Mouse (Mus musculus) granulocyte monocyte progenitor cell, adult 5-6 weeks (primary cell): ENCODE measurements around the gene Plekhs1. TPM values are rescaled to one million over a fixed set of nuclear protein-coding genes. Genes with fewer than 3 reads are reported as not detected.
A peak's percentile ranks its signal among the peaks of the same experiment; 100 is the strongest.
"Not testable (repeated sequence)": the region's sequence is repeated elsewhere in the genome, so short reads cannot be mapped to it uniquely, and the experiment has no call there.

Experiments used
- ATAC-seq: replicated peaks from 2 replicates; pipeline ENCODE4 v1.8.0; 2016; ENCODE audit warnings: mild to moderate bottlenecking, moderate TSS enrichment, inconsistent platforms; ENCODE audit not compliant: poor library complexity, severe bottlenecking
- total RNA-seq, 2 experiments: library from RNA; stranded (forward) in 1 of 2; stranded (reverse) in 1 of 2; fragments of 200-712, 200-1000 nt in 1 of 2; fragments of >200 nt in 1 of 2; fragmentation: Nextera tagmentation in 1 of 2; gene quantifications; 2 replicates each; pipeline ENCODE4 v1.2.3; 2014 to 2017

The Plekhs1 gene
- total RNA-seq, 2 experiments from 2014 or later = not detected

DNA sequence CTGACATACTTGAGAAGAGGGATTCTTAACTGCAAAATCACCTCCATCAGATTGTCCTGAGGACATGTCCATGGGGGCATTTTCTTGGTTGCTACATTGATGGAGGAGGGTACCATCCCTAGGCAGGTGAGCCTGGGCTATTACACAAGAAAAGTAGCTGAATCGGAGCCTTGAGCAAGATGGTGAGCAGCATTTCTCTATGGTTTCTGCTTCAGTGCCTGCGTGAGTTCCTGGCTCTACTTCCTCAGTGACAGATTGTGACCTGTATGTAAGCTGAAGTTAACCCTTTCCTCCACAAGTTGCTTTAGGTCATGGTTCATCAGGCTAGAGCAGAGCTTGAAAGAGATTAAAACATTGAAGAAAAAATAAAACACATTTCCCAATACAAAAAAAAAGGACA, 6.1 kb upstream of the Plekhs1 start:
- peak; percentile 27; the same call in 1 of the 2 replicates for ATAC-seq

DNA sequence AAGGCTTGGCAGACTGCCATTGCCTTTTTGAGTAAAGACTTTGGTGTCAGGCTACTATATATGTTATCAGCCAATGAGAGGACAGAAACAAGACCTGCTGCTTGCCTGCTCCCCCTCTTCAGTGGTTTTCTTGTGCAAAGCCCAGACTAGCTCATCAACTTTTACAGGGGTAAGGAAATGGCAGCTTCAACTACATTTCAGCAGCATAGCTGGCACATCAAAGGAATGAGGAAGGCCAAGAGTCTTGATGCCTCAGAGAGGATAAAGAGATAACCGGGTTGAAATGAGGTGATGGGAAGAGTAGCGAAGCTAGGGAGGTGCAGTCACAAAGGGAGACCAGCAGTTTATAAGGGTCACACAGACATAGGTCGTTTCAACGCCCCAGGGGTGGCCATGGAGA, 3.9 kb upstream of the Plekhs1 start:
- no peak for ATAC-seq

DNA sequence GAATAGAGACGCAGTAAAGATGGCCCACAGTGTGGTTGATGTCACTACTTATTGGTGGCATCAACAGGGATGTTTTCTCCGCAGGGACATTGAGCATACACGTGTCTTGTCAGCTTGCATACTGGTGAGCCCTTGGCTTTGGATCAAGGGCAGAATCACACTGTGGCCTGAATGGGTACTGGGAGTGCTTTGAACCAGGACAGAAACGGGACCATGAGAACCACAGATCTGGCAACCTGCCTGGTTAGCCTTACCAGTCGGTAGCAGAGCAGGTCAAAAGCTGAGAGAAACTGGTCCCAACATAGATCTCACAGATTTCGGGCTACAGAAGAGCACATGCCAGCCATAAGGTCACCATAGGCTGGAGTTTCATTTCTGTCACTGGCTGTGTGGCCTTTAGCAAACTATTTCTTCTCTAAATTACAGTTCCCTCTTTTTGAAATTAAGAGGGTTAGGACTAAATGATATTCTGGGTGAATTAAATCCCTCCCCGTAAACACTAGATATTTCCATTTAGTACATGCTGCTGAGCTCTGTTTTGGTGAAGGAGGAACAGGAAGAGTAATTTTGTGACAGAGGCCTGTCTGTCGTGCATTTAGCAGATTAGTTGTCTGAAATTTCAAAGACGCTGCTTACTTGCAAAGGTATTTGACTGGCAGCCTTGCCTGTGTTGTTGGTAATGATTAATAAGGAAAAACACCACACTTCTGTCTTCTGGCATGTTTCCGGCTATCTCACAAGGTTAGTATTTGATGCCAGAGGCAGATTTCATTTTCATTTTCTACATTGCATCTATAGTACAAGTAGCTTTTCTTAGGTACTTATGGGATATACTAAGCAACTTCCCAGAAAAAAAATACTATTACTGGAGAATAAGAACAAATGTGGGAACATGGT, 2.0 kb upstream of the Plekhs1 start:
- ATAC-seq = no peak

DNA sequence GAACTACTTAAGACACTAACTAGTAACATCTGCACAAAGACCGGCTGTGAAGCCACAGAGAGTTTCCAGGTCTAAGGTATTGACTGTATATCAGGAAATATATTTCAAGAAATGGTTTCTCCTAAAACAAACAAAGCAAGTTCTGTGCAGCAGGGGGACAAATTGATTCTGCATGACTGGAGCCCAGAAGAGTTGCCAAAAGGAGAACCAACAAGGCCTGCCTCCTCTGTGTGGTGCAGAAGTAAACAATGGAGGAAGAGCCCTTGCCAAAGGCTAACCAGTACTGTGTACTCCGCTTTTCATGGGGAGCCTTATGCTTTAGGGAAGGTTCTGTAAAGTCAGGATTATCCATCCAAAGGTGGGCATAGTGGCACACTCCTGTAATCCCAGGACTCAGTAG, 1.2 kb upstream of the Plekhs1 start:
- no peak for ATAC-seq

DNA sequence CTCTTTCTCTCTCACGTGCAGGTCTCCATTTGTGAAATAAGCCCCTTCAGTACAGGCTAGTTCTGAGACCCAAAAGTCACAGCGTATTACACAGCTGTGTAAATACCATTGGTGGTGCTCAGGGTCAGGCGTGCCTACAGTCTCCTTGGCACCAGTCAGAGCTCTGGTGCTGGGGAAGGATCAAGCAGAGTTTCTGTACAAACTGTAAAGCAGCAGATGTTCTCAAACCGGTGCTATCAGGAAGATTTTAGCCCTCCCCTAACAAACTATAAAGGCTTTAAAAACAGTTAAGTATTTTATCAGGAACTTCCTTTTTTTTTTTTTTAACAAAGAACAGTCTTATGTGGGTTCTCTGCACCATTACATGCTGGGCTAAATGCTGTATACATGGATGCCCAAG, 1.3 kb downstream of the Plekhs1 start:
- ATAC-seq = no peak

DNA sequence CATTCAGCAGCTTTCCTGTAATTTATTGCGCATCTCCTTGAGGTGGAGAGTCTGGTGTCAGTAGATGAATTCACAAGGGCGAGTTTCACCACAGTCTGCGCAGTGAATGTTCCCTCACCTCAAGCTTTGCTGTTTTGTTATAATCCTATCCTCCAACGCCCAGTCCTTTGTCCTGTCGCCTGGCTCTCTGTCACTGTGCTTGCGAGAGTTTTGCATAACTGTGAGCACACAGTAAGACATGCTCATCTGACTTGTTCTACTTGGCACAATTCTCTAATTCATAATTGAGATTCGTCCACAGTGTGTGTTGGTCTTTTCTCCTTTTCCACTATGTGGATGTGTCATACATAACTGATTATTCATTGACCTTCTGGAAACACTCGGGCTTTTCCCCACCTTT, 5.0 kb downstream of the Plekhs1 start:
- ATAC-seq = no peak

DNA sequence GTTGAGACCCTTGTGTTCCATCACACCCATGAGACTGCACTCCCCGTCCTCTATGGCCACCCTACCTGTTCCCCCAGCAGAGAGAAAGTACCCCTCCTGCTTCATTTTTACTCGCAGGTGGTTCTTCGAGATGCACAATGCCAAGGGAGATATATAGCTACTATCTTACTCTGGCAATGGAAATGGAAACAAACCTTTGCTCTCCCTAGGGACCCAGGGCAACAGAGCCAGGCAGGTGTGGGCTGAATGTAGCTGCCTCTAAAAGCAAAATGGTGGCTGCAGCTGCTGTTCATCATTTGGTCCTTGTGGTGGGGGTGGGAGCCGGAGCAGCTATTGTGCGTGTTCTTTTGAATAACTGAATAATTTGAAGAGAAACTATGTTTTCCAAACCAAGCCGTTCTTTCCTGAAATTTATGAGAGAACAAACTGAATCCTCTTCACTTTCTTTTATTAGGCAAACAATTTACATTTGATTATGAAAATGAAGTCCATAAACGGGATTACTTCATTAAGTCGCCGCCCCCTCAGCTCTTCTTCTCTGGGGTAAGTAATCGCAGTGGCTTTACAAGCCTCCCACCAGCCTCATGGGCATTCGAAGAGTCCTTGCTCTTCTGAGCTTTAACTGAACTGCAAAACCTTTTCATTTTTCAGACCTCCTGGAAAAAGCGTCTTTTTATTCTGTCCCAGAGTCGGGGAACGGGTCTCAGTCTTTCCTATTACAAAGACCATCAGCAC, 9.0 kb downstream of the Plekhs1 start:
- ATAC-seq = no peak

DNA sequence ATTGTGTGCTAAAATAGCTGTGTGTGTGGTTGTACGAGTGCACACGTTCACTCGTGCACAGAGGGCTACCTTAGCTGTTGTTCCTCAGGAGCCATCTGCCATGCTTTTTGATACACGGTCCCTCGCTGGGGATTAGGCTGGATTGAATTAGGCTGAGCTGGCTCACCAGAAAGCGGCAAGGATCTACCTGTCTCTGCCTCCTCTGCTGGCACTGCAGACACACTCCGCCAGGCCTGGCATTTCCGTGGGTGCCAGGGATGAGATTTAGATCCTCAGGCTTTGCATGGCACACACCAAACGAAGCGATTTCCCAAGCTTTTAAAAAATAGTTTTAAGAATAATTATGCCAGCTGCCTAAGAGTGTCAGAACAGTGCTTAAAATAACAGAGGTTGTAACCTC, 10.5 kb downstream of the Plekhs1 start:
- no peak for ATAC-seq

DNA sequence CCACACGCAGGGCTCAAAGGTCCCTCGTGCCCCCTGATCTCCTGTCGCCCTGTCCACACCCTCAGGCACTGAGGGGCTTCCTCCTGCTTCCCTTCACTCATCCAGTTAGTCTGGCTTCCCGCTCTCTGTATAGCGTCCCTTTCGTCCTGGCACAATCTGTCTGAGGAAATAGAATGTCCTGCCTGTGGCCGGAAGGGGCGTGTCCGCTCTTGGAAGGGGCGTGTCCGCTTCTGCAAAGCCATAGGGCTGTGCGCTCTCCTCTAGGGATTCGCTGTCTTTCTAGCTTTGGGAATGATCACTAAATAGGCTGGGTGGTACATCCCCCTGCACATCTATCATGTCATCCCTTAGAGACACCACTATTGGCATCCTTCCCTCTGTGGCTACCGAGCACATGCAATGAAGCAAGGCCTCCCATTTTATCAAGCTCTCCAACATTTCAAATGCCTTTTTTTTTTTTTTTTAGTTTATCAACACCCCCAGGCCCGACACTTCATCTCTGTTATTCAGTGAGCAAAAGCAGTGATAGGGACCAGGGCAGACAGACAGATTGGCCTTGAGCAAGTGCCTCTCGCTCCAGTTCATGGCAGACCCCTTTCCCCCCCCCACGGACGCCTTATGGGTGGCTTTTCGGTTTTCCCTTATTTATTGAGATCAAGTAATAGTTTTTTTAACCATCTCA, 13.6 kb downstream of the Plekhs1 start:
- ATAC-seq = peak; percentile 94

DNA sequence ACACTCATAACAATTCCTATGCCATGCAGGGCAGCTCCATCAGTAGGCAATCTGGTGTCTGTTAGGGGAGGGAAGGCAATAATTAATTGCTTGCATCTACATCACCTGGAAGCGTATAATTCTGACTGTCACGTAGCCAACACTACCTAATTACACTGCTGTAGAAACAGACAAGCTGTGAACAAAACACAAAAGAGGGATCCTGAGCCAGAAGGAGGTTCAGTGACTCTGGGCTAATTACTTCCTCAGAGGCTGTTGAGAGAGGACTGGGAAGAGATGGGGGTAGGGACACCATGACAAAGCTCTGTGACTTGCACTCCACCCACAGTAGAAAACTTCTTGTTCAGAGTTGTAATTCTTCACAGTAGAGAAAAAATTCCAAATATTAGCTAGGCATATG, 15.1 kb downstream of the Plekhs1 start:
- ATAC-seq = no peak

DNA sequence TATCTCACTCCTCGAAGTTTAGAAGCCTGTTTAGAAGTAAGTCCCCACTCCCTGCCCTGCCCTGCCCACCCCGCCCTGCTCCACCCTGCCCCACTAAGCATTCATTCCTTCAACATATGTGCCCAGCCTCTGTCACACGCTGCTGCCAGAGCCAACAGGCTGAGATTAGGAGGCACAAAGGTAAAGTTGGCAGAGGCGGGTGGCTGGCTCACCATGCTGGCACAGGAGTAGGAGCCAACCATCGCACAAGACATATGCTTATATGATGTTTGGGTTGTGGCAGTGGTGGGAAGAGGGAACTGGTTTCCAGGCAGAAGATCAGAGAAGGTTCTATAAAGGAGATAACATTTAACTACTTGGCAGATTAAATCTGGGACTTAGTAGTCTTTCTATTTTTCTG, 15.8 kb downstream of the Plekhs1 start:
- ATAC-seq = no peak

DNA sequence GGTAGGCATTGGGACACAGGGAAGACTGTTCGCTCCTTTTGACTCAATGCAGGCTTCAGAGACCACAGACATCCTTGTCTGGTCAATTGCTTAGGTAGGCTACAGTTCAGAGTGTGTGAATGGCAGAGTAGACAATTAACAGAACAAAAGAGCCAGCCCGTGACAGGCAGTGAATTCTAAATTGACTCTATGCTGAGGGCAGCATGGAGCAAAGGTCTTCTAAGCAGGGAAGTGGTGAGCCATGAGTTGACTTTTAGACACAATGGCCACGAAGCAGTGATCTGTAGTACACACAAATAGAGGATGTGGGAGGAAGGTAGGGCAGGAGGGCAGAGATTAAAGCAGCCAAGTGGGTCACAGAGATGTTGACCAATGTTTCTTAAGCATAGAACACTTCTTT, 16.4 kb downstream of the Plekhs1 start:
- ATAC-seq = no peak

DNA sequence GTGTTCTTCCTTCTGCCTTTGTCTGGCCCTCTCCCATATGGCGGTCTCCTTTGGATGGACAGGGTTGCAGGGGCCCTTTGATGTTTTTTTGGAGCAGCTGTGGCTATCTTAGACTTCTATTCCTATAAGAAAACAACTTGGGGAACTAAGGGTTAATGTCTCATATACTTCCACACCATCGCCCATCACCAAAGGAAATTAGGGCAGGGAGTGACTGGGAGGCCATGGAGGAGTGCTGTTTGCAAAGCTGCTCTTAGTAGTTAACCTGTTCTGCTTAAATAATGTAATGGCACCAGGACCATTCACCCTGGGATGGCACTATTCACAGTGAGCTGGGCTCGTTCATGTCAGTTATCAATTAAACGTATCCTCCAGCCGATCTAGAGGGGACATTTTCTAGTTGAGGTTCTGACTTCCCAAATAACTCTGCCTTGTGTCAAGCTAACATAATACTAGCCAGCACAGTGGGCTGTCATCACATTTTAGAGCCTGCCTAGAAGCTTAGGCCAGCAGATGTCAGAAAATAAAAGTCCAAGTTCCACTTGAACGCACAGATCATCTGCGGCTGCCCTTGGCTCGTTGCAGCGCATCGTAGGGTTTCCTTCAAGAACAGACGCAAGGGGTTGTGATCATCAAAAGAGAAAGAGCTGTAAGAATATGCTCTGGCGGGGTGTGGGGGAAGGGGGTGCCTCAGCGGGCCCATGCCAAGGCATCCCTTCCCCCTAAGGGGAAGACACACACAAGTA, 23.4 kb downstream of the Plekhs1 start:
- no peak for ATAC-seq

DNA sequence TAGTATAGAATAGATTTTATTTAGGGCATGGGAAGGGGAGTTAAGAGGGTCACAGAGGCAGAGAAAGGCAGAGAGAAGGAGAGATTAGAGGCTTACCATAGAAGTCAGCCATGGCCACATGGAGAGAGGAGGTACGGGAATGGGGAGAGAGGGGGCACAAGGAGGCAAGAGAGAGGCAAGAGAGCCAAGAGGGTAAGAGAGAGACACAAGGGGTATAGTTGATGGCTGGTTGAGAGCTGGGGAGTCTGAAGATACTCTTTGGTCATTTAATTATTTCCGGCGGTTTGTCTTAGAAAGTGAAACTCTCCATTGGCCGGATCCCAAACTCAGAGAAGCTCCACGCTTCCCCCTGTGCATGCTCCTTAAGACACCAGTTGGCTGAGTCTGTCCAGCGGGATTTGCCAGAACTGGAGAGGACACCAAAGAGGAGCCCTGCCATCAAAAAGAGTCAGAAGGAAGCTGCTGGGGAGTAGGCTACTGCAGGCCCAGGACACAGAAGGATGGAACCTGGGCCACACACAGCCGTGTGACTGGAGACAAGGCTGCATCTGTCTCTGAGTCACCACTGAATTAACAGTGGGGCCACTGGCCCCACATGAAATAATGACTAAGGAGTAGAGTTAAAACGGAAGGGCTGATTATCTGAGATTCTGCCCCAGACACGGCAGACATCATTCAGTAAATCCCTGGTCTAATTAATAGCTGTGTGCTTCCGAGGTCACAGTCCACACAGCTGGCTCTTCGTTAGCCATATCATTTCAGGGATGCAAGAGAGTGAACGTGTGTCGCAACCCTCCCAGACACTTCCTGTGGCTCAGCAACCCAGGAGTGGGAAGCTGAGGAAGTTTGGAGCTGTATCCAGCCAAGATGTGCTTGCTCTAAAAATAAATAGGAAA, 24.2 kb downstream of the Plekhs1 start:
- peak; percentile 83 for ATAC-seq

DNA sequence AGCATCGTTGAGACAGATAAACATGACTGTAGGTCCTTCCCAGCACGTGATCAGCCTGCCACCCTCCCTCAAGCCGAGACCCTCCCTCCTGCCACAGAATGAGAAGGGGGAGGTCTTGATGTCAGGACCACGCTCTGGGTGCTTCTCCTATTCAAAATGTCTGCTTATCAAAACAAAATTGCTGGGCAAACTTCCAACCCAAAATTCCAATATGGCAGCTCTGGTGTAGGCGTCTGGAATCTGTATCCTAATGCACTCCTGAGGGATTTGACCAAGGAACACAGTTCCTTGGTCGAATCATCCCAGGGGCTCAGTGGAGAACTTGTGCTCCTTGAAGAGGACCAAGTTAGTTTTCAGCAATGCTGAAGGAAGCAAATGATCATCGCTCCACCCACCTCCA, 25.5 kb downstream of the Plekhs1 start:
- ATAC-seq = no peak

DNA sequence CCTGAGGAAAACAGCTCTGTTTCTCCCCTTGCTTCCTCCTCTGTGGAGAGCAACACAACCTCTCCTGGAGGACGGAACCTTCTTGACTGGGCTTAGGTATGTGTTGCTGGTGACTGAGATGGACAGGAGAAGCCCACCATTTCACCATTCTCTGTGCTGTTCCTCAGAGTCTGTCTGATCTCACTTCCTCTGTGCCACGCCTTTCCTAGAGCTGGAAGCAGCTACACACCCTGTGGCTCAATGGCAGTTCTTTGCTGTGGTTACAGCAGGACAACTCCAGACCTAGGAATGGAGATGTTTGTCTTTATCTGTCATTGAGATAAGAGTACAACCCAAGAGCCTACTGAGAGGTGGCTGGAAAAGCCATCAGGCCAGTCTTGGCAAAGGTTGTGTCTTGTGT, 25.9 kb downstream of the Plekhs1 start:
- peak; percentile 69 for ATAC-seq

DNA sequence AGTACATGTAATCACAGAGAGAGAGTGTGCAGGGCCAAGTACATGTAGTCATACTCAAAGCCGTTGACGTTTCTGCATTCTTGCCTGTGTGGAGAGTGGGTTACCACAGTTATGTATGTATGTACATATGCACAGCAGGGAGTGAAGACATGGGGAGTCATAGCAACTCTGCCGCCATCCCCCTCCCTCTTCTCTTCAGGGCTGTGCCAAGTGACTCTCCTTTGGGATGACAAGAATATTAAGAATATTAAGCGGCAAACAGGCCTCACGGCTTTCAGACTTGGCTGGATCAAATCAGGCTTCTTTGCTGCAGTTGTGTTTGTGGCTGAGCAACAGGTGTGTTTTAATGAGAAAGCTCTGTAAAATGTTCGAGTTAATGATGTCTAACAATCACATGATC, 28.2 kb downstream of the Plekhs1 start:
- no peak for ATAC-seq

DNA sequence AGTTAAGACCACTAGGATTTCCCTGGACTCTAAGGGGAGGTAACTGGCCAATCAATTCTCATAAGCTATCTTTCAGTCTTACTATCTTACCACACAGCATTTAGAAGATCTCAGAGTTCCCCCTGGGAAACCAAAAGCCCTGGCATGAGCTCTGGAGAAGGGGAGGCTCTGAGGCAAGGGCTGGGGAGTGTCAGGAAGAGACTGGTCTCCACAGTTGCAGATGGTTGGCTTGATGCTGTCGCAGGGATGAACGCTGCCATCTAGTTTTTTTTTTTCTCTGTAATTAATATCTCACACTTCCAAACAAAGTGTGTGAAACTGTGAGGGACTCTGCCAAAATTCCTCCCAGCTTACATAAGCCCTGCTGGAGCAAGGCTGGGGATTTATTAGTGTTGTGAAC, 32.7 kb downstream of the Plekhs1 start:
- not testable (repeated sequence) for ATAC-seq

DNA sequence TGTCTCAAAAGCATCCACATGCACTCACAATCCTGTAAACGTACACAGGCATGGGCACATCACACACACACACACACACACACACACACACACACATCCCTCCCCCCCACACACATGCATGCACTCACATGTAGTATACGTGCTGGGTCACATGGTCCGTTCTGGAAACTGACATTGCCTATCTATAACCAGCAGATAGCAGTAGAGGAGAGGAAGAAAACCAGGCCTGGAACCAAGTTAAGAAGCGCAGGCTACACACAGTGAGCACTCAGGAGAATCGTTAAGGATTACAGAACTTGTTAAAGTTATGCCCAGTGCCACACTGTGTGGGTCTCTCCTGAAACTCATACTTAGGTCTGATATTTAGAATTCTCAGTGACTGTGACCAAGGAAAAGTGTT, 41.6 kb downstream of the Plekhs1 start:
- not testable (repeated sequence) for ATAC-seq
